In the genomic region with DNA sequence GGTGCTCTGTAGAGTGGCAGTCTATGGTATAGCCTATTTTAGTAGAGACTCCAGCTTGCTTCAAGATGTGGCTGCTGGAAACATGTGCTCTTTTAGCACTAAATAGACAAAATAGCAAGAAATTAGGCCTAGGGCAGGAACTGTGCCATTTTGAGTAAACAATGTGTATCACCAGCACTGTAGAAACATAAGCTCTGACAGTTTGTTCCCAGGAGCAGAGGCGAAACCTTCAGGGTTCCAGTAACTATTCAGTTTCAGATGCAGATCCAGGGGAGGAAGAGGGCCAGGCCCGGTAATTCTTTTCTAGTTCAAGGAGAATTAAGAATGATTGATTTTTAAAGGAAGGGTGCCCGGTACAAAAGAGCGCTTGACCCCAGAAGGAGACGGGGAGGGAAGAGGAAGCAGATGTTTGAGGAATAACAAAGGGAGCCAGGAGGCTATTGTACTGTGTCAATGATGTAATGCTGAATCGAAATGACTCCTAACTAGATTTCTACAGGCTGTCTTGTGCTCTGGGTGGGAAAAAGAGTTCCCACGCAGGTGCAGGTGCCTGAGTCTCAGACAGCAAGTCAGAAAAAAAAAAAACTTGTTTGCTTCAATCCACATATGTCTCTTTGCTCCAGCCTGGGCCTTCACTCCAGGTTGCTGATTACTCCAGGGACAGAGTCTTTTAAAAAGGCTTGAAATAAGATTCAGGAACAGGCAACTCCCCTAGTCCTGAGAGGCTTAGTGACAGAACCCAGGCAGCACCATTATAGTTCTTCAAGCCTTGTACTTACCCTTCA, we compare ENCODE assay signal across 9 mouse cellular contexts. TPM values are rescaled to one million over a fixed set of nuclear protein-coding genes. Genes with fewer than 3 reads are reported as not detected.
DNase-seq lines count a peak whose midpoint lies in the region; ATAC-seq and TF ChIP-seq lines count a peak whose summit lies in the region.
"Had no signal": no experiment of that assay in that cellular context is flagged by ENCODE, and none has a peak within 500 bp of the region (broad histone marks: within the 10 kb centered on the region; RNA-seq: fewer than 3 reads in every experiment).

No protein-coding gene starts in this region.

- no peak overlapping the region for H3K4me3 ChIP-seq in liver, postnatal 0 days (ENCODE audit: low read depth, low read length)
- H3K4me3 ChIP-seq in liver, embryonic 12.5 days = no peak overlapping the region
- H3K4me3 ChIP-seq in midbrain, embryonic 16.5 days (ENCODE audit: low read depth, low read length) = no peak overlapping the region
- H3K4me3 ChIP-seq in intestine, postnatal 0 days (ENCODE audit: low read depth, low read length) = no peak overlapping the region

- ATAC-seq in liver, postnatal 0 days = 0 out of 2 replicates have a peak, but pooled peaks have one; percentile 13
- ATAC-seq in liver, embryonic 12.5 days = no peak
- ATAC-seq in midbrain, embryonic 16.5 days = peak; percentile 45; the same call in 1 of the 2 replicates
- no peak for ATAC-seq in intestine, postnatal 0 days

- no peaks in the 10 kb centered on the region for H3K9me3 ChIP-seq in liver, postnatal 0 days (ENCODE audit: low read length)
- no peaks in the 10 kb centered on the region for H3K9me3 ChIP-seq in liver, embryonic 12.5 days (replicated peaks)
- H3K9me3 ChIP-seq in midbrain, embryonic 16.5 days (replicated peaks; ENCODE audit: control insufficient read depth, low read length, poor library complexity, severe bottlenecking) = no peaks in the 10 kb centered on the region
- H3K9me3 ChIP-seq in intestine, postnatal 0 days (ENCODE audit: control insufficient read depth) = no peaks in the 10 kb centered on the region

- no peak for TF ChIP-seq EP300 in liver, postnatal 0 days (IDR thresholded peaks at IDR 0.05; ENCODE audit: low read depth)

- no peaks in the 10 kb centered on the region for H3K4me1 ChIP-seq in liver, postnatal 0 days (ENCODE audit: insufficient read depth)
- H3K4me1 ChIP-seq in liver, embryonic 12.5 days = no peaks in the 10 kb centered on the region
- H3K4me1 ChIP-seq in midbrain, embryonic 16.5 days (ENCODE audit: control insufficient read depth, insufficient read depth, low read length) = no peaks in the 10 kb centered on the region
- H3K4me1 ChIP-seq in intestine, postnatal 0 days (replicated peaks; ENCODE audit: control insufficient read depth, insufficient read depth, low read length) = no peaks in the 10 kb centered on the region

- no peaks in the 10 kb centered on the region for H3K27me3 ChIP-seq in liver, postnatal 0 days (ENCODE audit: insufficient read depth, low read length)
- H3K27me3 ChIP-seq in liver, embryonic 12.5 days (replicated peaks) = no peaks in the 10 kb centered on the region
- H3K27me3 ChIP-seq in midbrain, embryonic 16.5 days (ENCODE audit: control insufficient read depth, insufficient read depth, low read depth, low read length) = no peaks in the 10 kb centered on the region
- no peaks in the 10 kb centered on the region for H3K27me3 ChIP-seq in intestine, postnatal 0 days (replicated peaks; ENCODE audit: control insufficient read depth, insufficient read depth, low read length)

- no peak for DNase-seq in liver, postnatal 0 days
- peak; percentile 29 for DNase-seq in embryo, embryonic 9.5 days (ENCODE audit: extremely low spot score)
- peak; percentile 16 for DNase-seq in kidney, adult 9 months
- DNase-seq in ovary, adult 18-20 months (ENCODE audit: low spot score) = no peak
- no peak for DNase-seq in cerebellum, postnatal 10 days
- DNase-seq: right cerebral cortex, postnatal 25 days had no signal

- no peak for TF ChIP-seq CTCF in liver, postnatal 0 days (IDR thresholded peaks at IDR 0.05; ENCODE audit: low read depth)
- no peak for TF ChIP-seq CTCF in intestine, postnatal 0 days (IDR thresholded peaks at IDR 0.05; ENCODE audit: low read depth)

- H3K4me2 ChIP-seq in liver, postnatal 0 days (ENCODE audit: low read depth, low read length) = no peak overlapping the region
- no peak overlapping the region for H3K4me2 ChIP-seq in liver, embryonic 12.5 days
- no peak overlapping the region for H3K4me2 ChIP-seq in midbrain, embryonic 16.5 days (ENCODE audit: low read length)
- no peak overlapping the region for H3K4me2 ChIP-seq in intestine, postnatal 0 days (replicated peaks; ENCODE audit: low read depth)

- no peak overlapping the region for H3K9ac ChIP-seq in liver, postnatal 0 days (replicated peaks)
- H3K9ac ChIP-seq in liver, embryonic 12.5 days = no peak overlapping the region
- H3K9ac ChIP-seq in midbrain, embryonic 16.5 days (ENCODE audit: low read depth, low read length) = no peak overlapping the region
- H3K9ac ChIP-seq in intestine, postnatal 0 days (ENCODE audit: low read depth, low read length) = no peak overlapping the region

- no peak overlapping the region for H3K27ac ChIP-seq in liver, postnatal 0 days (ENCODE audit: low read depth)
- H3K27ac ChIP-seq in liver, embryonic 12.5 days = no peak overlapping the region
- no peak overlapping the region for H3K27ac ChIP-seq in midbrain, embryonic 16.5 days (ENCODE audit: low read length)
- H3K27ac ChIP-seq in intestine, postnatal 0 days (ENCODE audit: low read depth, low read length) = no peak overlapping the region

- no peaks in the 10 kb centered on the region for H3K36me3 ChIP-seq in liver, postnatal 0 days (replicated peaks; ENCODE audit: insufficient read depth, low read length)
- H3K36me3 ChIP-seq in liver, embryonic 12.5 days = no peaks in the 10 kb centered on the region
- H3K36me3 ChIP-seq in midbrain, embryonic 16.5 days (ENCODE audit: control insufficient read depth, insufficient read depth, low read length) = no peaks in the 10 kb centered on the region
- H3K36me3 ChIP-seq in intestine, postnatal 0 days (ENCODE audit: control insufficient read depth, insufficient read depth) = no peaks in the 10 kb centered on the region

- 47% methylated on average over 7 of the region's 7 CpGs for WGBS in liver, postnatal 0 days (ENCODE audit: insufficient replicate concordance)
- 33% methylated on average over 7 of the region's 7 CpGs for WGBS in liver, embryonic 12.5 days (ENCODE audit: insufficient replicate concordance)
- WGBS in midbrain, embryonic 16.5 days = 19% methylated on average over 7 of the region's 7 CpGs
- 46% methylated on average over 7 of the region's 7 CpGs for WGBS in intestine, postnatal 0 days

RNA-seq across cellular contexts. Expression of a gene that starts 57.4 kb away (rescaled TPM):
- polyA plus RNA-seq in liver, postnatal 0 days (2015; fragmentation: Nextera tagmentation; extraction: Ambion mirVana) = not detected in 2 replicates
- polyA plus RNA-seq in liver, embryonic 12.5 days (2016; fragmentation: Nextera tagmentation; extraction: Ambion mirVana) = not detected in 2 replicates
- polyA plus RNA-seq in midbrain, embryonic 16.5 days (2015; fragmentation: Nextera tagmentation; extraction: Ambion mirVana) = 0.13 TPM in 1 of 2 replicates, not detected in the other
- polyA plus RNA-seq in intestine, postnatal 0 days (2015; fragmentation: Nextera tagmentation; extraction: Ambion mirVana) = not detected in 2 replicates

Comparison
In these comparisons a context has a peak if more than half of its experiments do, and no peak if none do; other contexts are left out.
1. ATAC-seq: peak in liver, postnatal 0 days (single experiment) and midbrain, embryonic 16.5 days (single experiment); none in liver, embryonic 12.5 days (single experiment) and intestine, postnatal 0 days (single experiment).
2. DNase-seq: peak in embryo, embryonic 9.5 days (single experiment) and kidney, adult 9 months (single experiment); none in liver, postnatal 0 days (single experiment), ovary, adult 18-20 months (single experiment) and cerebellum, postnatal 10 days (0 of 2).